8 mouse cellular contexts compared by ENCODE assay signal in the genomic region with DNA sequence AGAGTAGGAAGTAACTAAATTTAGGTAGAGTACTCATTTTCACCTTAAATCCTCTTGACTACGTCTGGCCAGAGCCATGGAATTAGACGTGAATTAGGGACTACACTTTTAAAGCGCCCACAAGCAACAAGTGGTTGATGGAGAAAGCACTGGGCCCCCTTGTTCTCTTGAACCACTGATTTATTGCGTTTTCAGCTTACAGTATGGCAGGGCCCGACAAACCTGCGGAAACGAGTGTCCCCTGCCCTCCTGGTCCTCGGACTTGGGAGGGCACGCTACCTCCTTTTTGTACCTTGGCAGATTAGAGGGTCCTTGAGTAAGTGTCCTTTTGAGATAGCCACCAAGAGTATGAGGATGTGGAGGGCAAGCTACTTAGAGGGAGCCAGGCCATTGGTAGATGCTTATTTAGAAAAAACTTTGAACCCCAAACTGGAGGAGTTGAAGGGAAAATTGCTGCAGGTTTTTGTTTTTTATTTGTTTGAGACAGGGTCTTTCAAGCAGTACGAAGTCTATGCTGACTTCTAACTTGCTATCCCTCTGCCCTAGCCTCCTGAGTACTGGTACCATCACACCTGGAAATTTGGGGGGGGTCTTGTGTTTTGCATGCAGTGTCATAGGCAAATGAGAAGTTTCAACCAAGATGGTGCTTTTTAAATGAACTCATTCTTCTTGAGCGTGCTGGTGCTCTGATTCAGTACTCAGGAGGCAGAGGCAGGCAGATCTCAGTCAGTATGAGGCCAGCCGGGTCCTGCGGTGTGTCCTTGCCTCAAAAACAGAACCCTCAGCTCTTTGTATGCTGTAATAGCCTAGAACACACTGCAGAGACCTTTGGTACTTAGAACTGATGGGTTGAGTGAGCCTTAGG. TPM values are rescaled to one million over a fixed set of nuclear protein-coding genes. Genes with fewer than 3 reads are reported as not detected.
A peak's percentile ranks its signal among the peaks of the same experiment; 100 is the strongest.
DNase-seq lines count a peak whose midpoint lies in the region; ATAC-seq and TF ChIP-seq lines count a peak whose summit lies in the region.

No protein-coding gene starts in this region.

- H3K9ac ChIP-seq in kidney, embryonic 16.5 days (replicated peaks; ENCODE audit: low read length), result peak overlapping the region; percentile 100
- H3K9ac ChIP-seq in hindbrain, embryonic 15.5 days, result peak overlapping the region; percentile 88; the same call in 1 of the 2 replicates

- H3K4me1 ChIP-seq in kidney, embryonic 16.5 days (ENCODE audit: insufficient read depth, low read length), result peaks cover 34% of the 10 kb centered on the region
- H3K4me1 ChIP-seq in brown adipose tissue, adult 24 weeks (ENCODE audit: control insufficient read depth, insufficient read depth, insufficient read length, low read length), result peaks cover 18% of the 10 kb centered on the region
- H3K4me1 ChIP-seq in hindbrain, embryonic 15.5 days (replicated peaks), result peaks cover 40% of the 10 kb centered on the region

- peak overlapping the region; percentile 97 for H3ac ChIP-seq in myocyte (ENCODE audit: control insufficient read depth, insufficient read length)

- peak overlapping the region; percentile 92 for H3K4me3 ChIP-seq in kidney, embryonic 16.5 days (ENCODE audit: low read length)
- H3K4me3 ChIP-seq in brown adipose tissue, adult 24 weeks (ENCODE audit: insufficient read depth, low read depth, low read length), result peak overlapping the region; percentile 98
- peak overlapping the region; percentile 83 for H3K4me3 ChIP-seq in hindbrain, embryonic 15.5 days
- H3K4me3 ChIP-seq in myocyte, result peak overlapping the region; percentile 46

- TF ChIP-seq POLR2A in myocyte (IDR thresholded peaks at IDR 0.05; ENCODE audit: insufficient read length, low read depth), result no peak

- 31% methylated on average over 13 of the region's 13 CpGs for WGBS in kidney, embryonic 16.5 days
- 42% methylated on average over 13 of the region's 13 CpGs for WGBS in hindbrain, embryonic 15.5 days

- H3K27ac ChIP-seq in kidney, embryonic 16.5 days (ENCODE audit: low read length), result peak overlapping the region; percentile 99
- peak overlapping the region; percentile 90; the same call in 1 of the 2 replicates for H3K27ac ChIP-seq in brown adipose tissue, adult 24 weeks (replicated peaks; ENCODE audit: low read depth, low read length)
- H3K27ac ChIP-seq in hindbrain, embryonic 15.5 days (replicated peaks), result peak overlapping the region; percentile 95

- peak overlapping the region; percentile 74 for H3K4me2 ChIP-seq in kidney, embryonic 16.5 days (replicated peaks; ENCODE audit: low read depth, low read length)
- peak overlapping the region; percentile 70 for H3K4me2 ChIP-seq in hindbrain, embryonic 15.5 days
- H3K4me2 ChIP-seq in myocyte (ENCODE audit: low read depth), result peak overlapping the region; percentile 79

- no peaks in the 10 kb centered on the region for H3K36me3 ChIP-seq in kidney, embryonic 16.5 days (ENCODE audit: insufficient read depth, low read length)
- H3K36me3 ChIP-seq in hindbrain, embryonic 15.5 days, result no peaks in the 10 kb centered on the region
- no peaks in the 10 kb centered on the region for H3K36me3 ChIP-seq in myocyte (ENCODE audit: control insufficient read depth, insufficient read depth)

- peaks cover 58% of the 10 kb centered on the region for H3K79me2 ChIP-seq in myocyte (ENCODE audit: control insufficient read depth, insufficient read depth)

- no peaks in the 10 kb centered on the region for H3K9me3 ChIP-seq in kidney, embryonic 16.5 days (ENCODE audit: low read length)
- no peaks in the 10 kb centered on the region for H3K9me3 ChIP-seq in hindbrain, embryonic 15.5 days

- no peaks in the 10 kb centered on the region for H3K27me3 ChIP-seq in kidney, embryonic 16.5 days (ENCODE audit: insufficient read depth, low read length)
- H3K27me3 ChIP-seq in hindbrain, embryonic 15.5 days, result no peaks in the 10 kb centered on the region
- H3K27me3 ChIP-seq in myocyte (ENCODE audit: control insufficient read depth, insufficient read depth, insufficient read length), result no peaks in the 10 kb centered on the region

- DNase-seq in kidney, postnatal 25 days, result no peak
- DNase-seq in frontal cortex, adult 2 months (ENCODE audit: extremely low spot score in 1 of 2, low spot score in 1 of 2), result no peak
- DNase-seq in layer of hippocampus, postnatal 36 days, result no peak
- no peak for DNase-seq in right cerebral cortex, postnatal 4 days

- no peak for ATAC-seq in kidney, embryonic 16.5 days (ENCODE audit: low FRiP score, low TSS enrichment)
- no peak for ATAC-seq in hindbrain, embryonic 15.5 days (ENCODE audit: low FRiP score, low read depth)

TF ChIP-seq in myocyte, 11 proteins besides CTCF, POLR2A, EP300 and RAD21:
- TF ChIP-seq REST (IDR thresholded peaks at IDR 0.05; ENCODE audit: insufficient read depth, insufficient read length) (no peak), E2F4 (IDR thresholded peaks at IDR 0.05; ENCODE audit: insufficient read depth) (no peak), USF1 (IDR thresholded peaks at IDR 0.05; ENCODE audit: low read depth) (no peak), TCF3 (IDR thresholded peaks at IDR 0.05; ENCODE audit: insufficient read length, low read depth) (no peak), MYOG (IDR thresholded peaks at IDR 0.05; ENCODE audit: control insufficient read depth in 1 of 3, insufficient read depth in 1 of 3, insufficient read length in 2 of 3, low read depth in 2 of 3) (no peak), MYOD1 (IDR thresholded peaks at IDR 0.05; ENCODE audit: control insufficient read depth in 1 of 3, insufficient read length in 2 of 3, low read depth in 2 of 3) (no peak), SRF (IDR thresholded peaks at IDR 0.05; ENCODE audit: control insufficient read depth, insufficient read length, low read depth) (no peak), POLR2AphosphoS2 (IDR thresholded peaks at IDR 0.05; ENCODE audit: insufficient read length, low read depth) (no peak), TCF12 (IDR thresholded peaks at IDR 0.05; ENCODE audit: insufficient read depth, poor library complexity, severe bottlenecking) (no peak), CEBPB (IDR thresholded peaks at IDR 0.05; ENCODE audit: insufficient read depth, poor library complexity, severe bottlenecking) (no peak), MAX (IDR thresholded peaks at IDR 0.05; ENCODE audit: low read depth) (no peak)

RNA-seq across cellular contexts. Expression of gene Anp32b, which starts 2.4 kb away (rescaled TPM):
- polyA plus RNA-seq in kidney, embryonic 16.5 days (2015; fragmentation: Nextera tagmentation; extraction: Ambion mirVana), result 284 and 308 TPM in 2 replicates
- polyA plus RNA-seq in brown adipose tissue, adult 24 weeks (2012; ENCODE audit: insufficient read depth, insufficient read length, missing spikeins), result 89.7 and 90.5 TPM in 2 replicates
- polyA plus RNA-seq in hindbrain, embryonic 15.5 days (2015; fragmentation: Nextera tagmentation; extraction: Ambion mirVana), result 84.4 and 92.3 TPM in 2 replicates
- 228 TPM for polyA plus RNA-seq in myocyte (2012; fragmentation: generic; extraction: Trizol)
- 57.1 and 58.3 TPM in 2 replicates for polyA plus RNA-seq in frontal cortex, adult 2 months (2012; rRNA removed)
- 10 to 100 TPM; 50.2 to 55.6 TPM for total RNA-seq in layer of hippocampus, postnatal 36 days (2021)

RNA-seq across cellular contexts. Expression of gene Nans, which starts 36.0 kb away (rescaled TPM):
- polyA plus RNA-seq in kidney, embryonic 16.5 days (2015; fragmentation: Nextera tagmentation; extraction: Ambion mirVana), result 75.7 and 78.5 TPM in 2 replicates
- polyA plus RNA-seq in brown adipose tissue, adult 24 weeks (2012; ENCODE audit: insufficient read depth, insufficient read length, missing spikeins), result 5.3 and 11.4 TPM in 2 replicates
- 69.1 and 73.2 TPM in 2 replicates for polyA plus RNA-seq in hindbrain, embryonic 15.5 days (2015; fragmentation: Nextera tagmentation; extraction: Ambion mirVana)
- polyA plus RNA-seq in myocyte (2012; fragmentation: generic; extraction: Trizol), result 62.3 TPM
- polyA plus RNA-seq in frontal cortex, adult 2 months (2012; rRNA removed), result 19.1 and 20.6 TPM in 2 replicates
- total RNA-seq in layer of hippocampus, postnatal 36 days (2021), result 10 to 100 TPM; 16.1 to 19.0 TPM

RNA-seq across cellular contexts. Expression of gene Hemgn, which starts 39.8 kb away (rescaled TPM):
- 1.4 and 1.5 TPM in 2 replicates for polyA plus RNA-seq in kidney, embryonic 16.5 days (2015; fragmentation: Nextera tagmentation; extraction: Ambion mirVana)
- polyA plus RNA-seq in brown adipose tissue, adult 24 weeks (2012; ENCODE audit: insufficient read depth, insufficient read length, missing spikeins), result not detected in 2 replicates
- polyA plus RNA-seq in hindbrain, embryonic 15.5 days (2015; fragmentation: Nextera tagmentation; extraction: Ambion mirVana), result 0.10 and 0.53 TPM in 2 replicates
- not detected for polyA plus RNA-seq in myocyte (2012; fragmentation: generic; extraction: Trizol)
- 0.06 and 0.12 TPM in 2 replicates for polyA plus RNA-seq in frontal cortex, adult 2 months (2012; rRNA removed)
- total RNA-seq in layer of hippocampus, postnatal 36 days (2021), result not detected

Comparison
In these comparisons a context has a peak if more than half of its experiments do, and no peak if none do; other contexts are left out.
1. H3K4me3 ChIP-seq: peak in every context shown above with its lines; median percentile 98 in brown adipose tissue, adult 24 weeks; 92 in kidney, embryonic 16.5 days; 83 in hindbrain, embryonic 15.5 days; 46 in myocyte.